Mouse (Mus musculus) testis, adult 2 months (tissue): ENCODE data around the gene Olfr1032.
"Not testable (repeated sequence)": the region's sequence is repeated elsewhere in the genome, so short reads cannot be mapped to it uniquely, and the experiment has no call there.

Experiments used
- CTCF ChIP-seq: fragments of 200-500 bp; IDR thresholded peaks from 2 replicates; pipeline ENCODE4 v1.5.1; 2012; ENCODE audit warnings: low read depth, mild to moderate bottlenecking, inconsistent platforms, low read length, moderate library complexity; ENCODE audit not compliant: control insufficient read depth, insufficient read depth, insufficient replicate concordance
- POLR2A ChIP-seq: fragments of 200-500 bp; IDR thresholded peaks from 2 replicates; pipeline ENCODE4 v1.6.1; 2012; ENCODE audit warnings: low read depth, mild to moderate bottlenecking, inconsistent platforms, low read length, moderate library complexity; ENCODE audit not compliant: control insufficient read depth

GRCm38 (mm10) chr2:86021518-86021917 lies 16.2 kb downstream of the Olfr1032 start:
- not testable (repeated sequence) for TF ChIP-seq CTCF, POLR2A
